Mouse (Mus musculus) bone marrow, adult 2 months (tissue): ENCODE results near the gene Ipp.

Source experiments
- CTCF ChIP-seq: fragments of 200-500 bp; IDR thresholded peaks from 2 replicates; pipeline ENCODE4 v1.5.1; 2011; ENCODE audit warnings: low read length, control low read depth; ENCODE audit not compliant: control insufficient read depth, insufficient read depth
- POLR2A ChIP-seq: fragments of 200-500 bp; IDR thresholded peaks from 2 replicates; pipeline ENCODE4 v1.6.1; 2011; ENCODE audit warnings: low read depth, mild to moderate bottlenecking, control low read depth, low read length, borderline replicate concordance; ENCODE audit not compliant: control insufficient read depth

GRCm38 (mm10) chr4:116531109-116531508 is 23.8 kb downstream of the Ipp start:
- no peak for TF ChIP-seq CTCF
- TF ChIP-seq POLR2A, result no peak
